Mouse (Mus musculus): ENCODE results near the gene Tub. TPM values are rescaled to one million over a fixed set of nuclear protein-coding genes. Genes with fewer than 3 reads are reported as not detected.
A peak's percentile ranks its signal among the peaks of the same experiment; 100 is the strongest.

The Tub gene
- polyA plus RNA-seq, 1 experiment from 2014 or later, result 0.06 TPM

DNA sequence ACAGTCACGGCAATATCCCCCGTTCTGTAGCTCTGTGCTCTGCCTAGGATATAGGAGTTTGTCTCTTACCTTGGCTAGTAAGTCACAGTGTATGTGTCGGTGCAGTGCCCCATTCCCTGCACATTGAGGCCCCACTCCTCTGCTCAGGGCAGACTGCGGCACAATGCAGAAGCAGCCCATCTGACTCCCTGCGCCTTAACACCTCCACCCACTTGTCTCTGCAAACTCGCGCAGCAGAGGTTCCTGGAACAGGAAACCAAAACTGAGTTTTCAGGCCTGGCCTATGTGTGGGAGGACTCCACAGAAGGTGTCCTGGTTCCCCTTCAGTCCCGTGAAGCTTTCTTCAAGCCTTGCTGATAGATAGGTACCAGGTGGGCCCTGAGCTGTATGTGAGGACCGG, 41.1 kb downstream of the Tub start:
- Histone ChIP-seq H3K9ac (no peak overlapping the region), H3K4me3 (replicated peaks) (no peak overlapping the region), H3K36me3 (no peaks in the 10 kb centered on the region), H3K4me1 (replicated peaks) (no peaks in the 10 kb centered on the region), H3K9me3 (replicated peaks) (no peaks in the 10 kb centered on the region), H3K4me2 (no peak overlapping the region), H3K27ac (no peak overlapping the region), H3K27me3 (no peaks in the 10 kb centered on the region)
- no peak for DNase-seq
- no peak for ATAC-seq (ENCODE audit: low read depth)
- 54% methylated on average over 9 of the region's 9 CpGs for WGBS (ENCODE audit: insufficient replicate concordance)

DNA sequence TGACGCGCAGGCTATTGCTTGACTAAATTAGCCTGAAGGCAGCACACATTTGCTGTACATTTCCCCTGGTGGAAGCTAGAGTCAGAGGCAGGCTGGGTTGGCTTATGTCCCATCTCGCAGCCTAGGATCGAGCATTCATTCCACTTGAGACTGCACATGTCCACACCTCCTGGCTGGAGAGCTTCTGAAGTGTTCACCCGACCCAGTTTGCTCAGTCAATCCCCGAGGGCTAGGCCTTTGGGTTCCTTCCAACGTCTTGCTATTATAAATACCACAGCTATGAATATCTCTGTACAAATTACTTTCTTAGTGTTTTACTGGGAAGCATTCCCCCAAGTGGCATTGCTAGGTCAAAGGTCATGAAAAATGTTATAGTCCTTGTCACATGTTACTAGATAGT, 43.1 kb downstream of the Tub start:
- Histone ChIP-seq H3K36me3 (no peaks in the 10 kb centered on the region), H3K4me2 (no peak overlapping the region), H3K27ac (no peak overlapping the region), H3K4me1 (replicated peaks) (no peaks in the 10 kb centered on the region), H3K4me3 (replicated peaks) (no peak overlapping the region), H3K9me3 (replicated peaks) (no peaks in the 10 kb centered on the region), H3K9ac (no peak overlapping the region), H3K27me3 (no peaks in the 10 kb centered on the region)
- 64% methylated on average over 7 of the region's 7 CpGs for WGBS (ENCODE audit: insufficient replicate concordance)
- ATAC-seq (ENCODE audit: low read depth) (no peak), DNase-seq (no peak)

DNA sequence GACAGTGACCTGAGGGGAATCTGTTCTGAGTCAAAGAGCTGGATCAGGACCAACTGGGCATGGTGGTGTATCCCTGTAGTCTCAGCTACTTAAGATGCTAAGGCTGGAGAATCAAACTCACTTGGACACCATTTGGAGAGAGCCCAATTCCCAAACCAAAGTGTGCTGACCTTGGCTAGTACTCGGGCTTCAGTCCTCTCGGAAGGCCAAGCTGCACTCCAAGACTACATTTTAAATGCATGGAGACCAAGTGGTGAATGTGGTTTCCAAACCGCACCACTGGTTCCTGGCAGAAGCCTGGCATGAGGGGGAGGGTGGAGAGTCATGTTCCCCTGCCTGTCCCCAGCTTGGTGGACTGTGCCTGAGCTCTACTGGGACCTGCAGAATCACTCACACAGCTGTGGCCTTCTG, 43.7 kb downstream of the Tub start:
- WGBS (ENCODE audit: insufficient replicate concordance), result 63% methylated on average over 3 of the region's 3 CpGs
- no peak overlapping the region for H3K4me2 ChIP-seq
- H3K9ac ChIP-seq, result no peak overlapping the region
- ATAC-seq (ENCODE audit: low read depth) (no peak), DNase-seq (no peak)
- no peaks in the 10 kb centered on the region for H3K27me3 ChIP-seq
- no peak overlapping the region for H3K27ac ChIP-seq
- H3K9me3 ChIP-seq (replicated peaks), result no peaks in the 10 kb centered on the region
- no peak overlapping the region for H3K4me3 ChIP-seq (replicated peaks)
- no peaks in the 10 kb centered on the region for H3K4me1 ChIP-seq (replicated peaks)
- no peaks in the 10 kb centered on the region for H3K36me3 ChIP-seq

DNA sequence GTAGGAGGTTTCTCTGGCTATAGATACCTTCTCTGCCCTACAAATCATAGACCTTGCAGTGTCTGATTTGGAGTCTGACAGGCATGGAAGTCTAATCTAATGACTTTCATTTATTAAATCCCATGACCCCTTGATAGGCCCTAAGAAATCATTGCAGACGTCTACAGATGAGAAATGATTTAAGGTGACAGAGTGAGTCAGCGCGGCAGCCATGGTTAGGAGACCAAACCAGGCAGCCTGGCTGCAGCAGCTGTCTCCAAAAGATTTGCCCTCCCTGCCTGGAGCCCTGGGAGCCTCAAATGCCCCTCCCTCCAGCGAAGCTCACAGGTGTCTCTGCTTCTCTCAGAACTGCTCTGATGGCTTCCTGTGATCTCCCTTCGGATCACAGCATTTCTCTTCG, 46.0 kb downstream of the Tub start:
- Histone ChIP-seq H3K4me3 (replicated peaks) (no peak overlapping the region), H3K27ac (no peak overlapping the region), H3K27me3 (no peaks in the 10 kb centered on the region), H3K4me1 (replicated peaks) (no peaks in the 10 kb centered on the region), H3K4me2 (no peak overlapping the region), H3K36me3 (no peaks in the 10 kb centered on the region), H3K9ac (no peak overlapping the region), H3K9me3 (replicated peaks) (no peaks in the 10 kb centered on the region)
- ATAC-seq (ENCODE audit: low read depth) (no peak), DNase-seq (no peak)
- 56% methylated on average over 6 of the region's 6 CpGs for WGBS (ENCODE audit: insufficient replicate concordance)

DNA sequence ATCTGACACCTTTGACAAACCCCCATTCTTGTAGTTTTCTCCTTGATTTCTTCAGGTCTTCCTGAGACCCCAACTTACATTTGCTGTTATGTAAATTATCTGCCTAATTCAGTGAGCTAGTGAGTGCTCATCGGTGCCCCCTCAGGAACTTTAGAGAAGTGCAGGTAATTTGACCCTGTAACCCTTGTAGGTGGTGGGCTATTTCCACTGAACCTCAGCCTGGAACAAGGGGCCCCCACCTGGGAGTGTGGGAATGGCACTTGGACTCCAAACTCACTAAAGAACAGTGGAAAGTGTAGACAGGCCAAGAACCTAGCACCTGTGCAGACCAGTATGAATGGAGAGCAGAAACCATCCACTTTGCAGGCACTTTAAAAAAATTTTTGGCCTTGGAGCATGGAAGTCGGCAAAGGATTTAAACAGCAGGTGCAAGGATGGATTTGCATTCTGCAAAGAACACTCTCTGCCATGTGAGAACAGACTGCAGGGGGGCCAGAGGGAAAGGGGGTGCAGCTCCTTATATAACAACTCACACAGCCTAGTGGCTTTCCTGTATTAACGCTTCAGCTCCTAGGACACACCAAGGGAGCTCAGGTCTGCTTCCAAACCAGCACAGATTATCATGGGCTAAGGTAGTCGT, 50.3 kb downstream of the Tub start:
- DNase-seq, result no peak
- no peaks in the 10 kb centered on the region for H3K27me3 ChIP-seq
- H3K36me3 ChIP-seq, result no peaks in the 10 kb centered on the region
- H3K9me3 ChIP-seq (replicated peaks), result no peaks in the 10 kb centered on the region
- 36% methylated on average over 4 of the region's 4 CpGs for WGBS (ENCODE audit: insufficient replicate concordance)
- H3K4me1 ChIP-seq (replicated peaks), result no peaks in the 10 kb centered on the region
- no peak overlapping the region for H3K27ac ChIP-seq
- no peak for ATAC-seq (ENCODE audit: low read depth)
- no peak overlapping the region for H3K4me3 ChIP-seq (replicated peaks)
- no peak overlapping the region for H3K9ac ChIP-seq
- no peak overlapping the region for H3K4me2 ChIP-seq

DNA sequence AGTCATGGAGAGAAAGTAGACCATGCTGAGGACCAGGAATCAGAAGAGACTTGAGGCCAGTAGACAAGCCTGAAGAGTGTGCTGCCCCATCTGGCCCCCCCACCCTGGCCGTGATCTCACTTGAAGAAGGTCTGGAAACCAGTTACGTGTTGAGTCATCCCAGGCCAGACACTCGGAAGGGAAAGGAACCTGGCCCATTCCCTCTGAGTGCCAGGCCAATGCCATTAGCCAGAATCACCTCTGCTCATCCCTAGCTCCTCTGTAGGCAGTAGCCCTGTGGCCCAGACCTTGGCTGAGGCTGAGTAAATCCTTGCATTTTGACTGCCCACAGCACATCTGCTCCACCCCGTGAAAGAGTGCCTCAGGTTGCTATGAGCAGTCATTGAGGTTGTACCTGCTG, 51.8 kb downstream of the Tub start:
- Histone ChIP-seq H3K27me3 (no peaks in the 10 kb centered on the region), H3K9ac (no peak overlapping the region), H3K36me3 (no peaks in the 10 kb centered on the region), H3K4me3 (replicated peaks) (no peak overlapping the region), H3K4me2 (no peak overlapping the region), H3K27ac (no peak overlapping the region), H3K4me1 (replicated peaks) (no peaks in the 10 kb centered on the region), H3K9me3 (replicated peaks) (no peaks in the 10 kb centered on the region)
- ATAC-seq (ENCODE audit: low read depth), result no peak
- no peak for DNase-seq
- WGBS (ENCODE audit: insufficient replicate concordance), result 58% methylated on average over 4 of the region's 4 CpGs

DNA sequence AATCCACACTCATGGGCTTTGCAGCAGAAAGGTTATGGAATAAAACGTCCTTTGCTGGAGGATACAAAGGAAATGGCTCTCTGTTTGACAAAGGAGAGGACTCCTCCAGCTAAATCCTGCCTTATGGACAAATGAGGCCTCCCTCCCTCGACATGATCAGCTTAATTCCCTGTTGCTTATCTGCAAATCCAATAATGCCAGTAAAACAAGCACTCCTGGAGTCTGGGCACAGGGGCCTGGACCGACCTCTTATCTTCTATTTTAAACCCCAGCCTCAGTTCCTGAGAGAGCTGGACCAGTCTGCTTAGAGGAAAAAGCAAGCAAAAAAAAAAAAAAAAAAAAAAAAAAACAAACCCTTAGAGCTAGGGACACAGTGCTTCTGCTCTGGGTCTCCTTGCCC, 53.5 kb downstream of the Tub start:
- WGBS (ENCODE audit: insufficient replicate concordance), result 26% methylated on average over 3 of the region's 3 CpGs
- no peak for ATAC-seq (ENCODE audit: low read depth)
- no peak for DNase-seq
- peaks cover 7% of the 10 kb centered on the region; the same call in 1 of the 2 replicates for H3K27me3 ChIP-seq
- H3K9ac ChIP-seq, result no peak overlapping the region
- H3K9me3 ChIP-seq (replicated peaks), result no peaks in the 10 kb centered on the region
- H3K4me3 ChIP-seq (replicated peaks), result no peak overlapping the region
- H3K4me1 ChIP-seq (replicated peaks), result no peaks in the 10 kb centered on the region
- no peaks in the 10 kb centered on the region for H3K36me3 ChIP-seq
- no peak overlapping the region for H3K4me2 ChIP-seq
- no peak overlapping the region for H3K27ac ChIP-seq

DNA sequence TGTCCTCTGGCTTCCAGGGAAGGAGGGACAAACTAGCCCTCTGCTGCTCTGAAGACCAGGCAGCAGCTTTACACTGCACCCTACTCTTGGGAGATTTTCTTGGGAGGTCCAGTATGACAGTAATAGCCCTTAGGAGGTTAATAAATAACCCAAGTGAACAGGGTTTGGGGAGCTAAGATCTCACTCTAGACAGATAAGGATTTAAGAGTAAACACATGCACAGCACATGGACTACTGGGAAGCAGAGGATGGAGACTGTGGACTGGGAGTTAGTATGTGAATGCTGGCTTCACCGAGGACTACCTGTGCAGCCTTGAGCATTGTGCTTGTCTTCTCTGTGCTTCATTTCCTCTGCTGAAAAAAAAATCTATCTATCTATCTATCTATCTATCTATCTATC, 59.1 kb downstream of the Tub start:
- no peak for ATAC-seq (ENCODE audit: low read depth)
- Histone ChIP-seq H3K4me1 (replicated peaks) (no peaks in the 10 kb centered on the region), H3K27me3 (peaks cover 55% of the 10 kb centered on the region), H3K4me3 (replicated peaks) (no peak overlapping the region), H3K27ac (no peak overlapping the region), H3K4me2 (no peak overlapping the region), H3K9ac (no peak overlapping the region), H3K9me3 (replicated peaks) (no peaks in the 10 kb centered on the region), H3K36me3 (no peaks in the 10 kb centered on the region)
- DNase-seq, result no peak
- 56% methylated on average over 1 of the region's 1 CpGs for WGBS (ENCODE audit: insufficient replicate concordance)

DNA sequence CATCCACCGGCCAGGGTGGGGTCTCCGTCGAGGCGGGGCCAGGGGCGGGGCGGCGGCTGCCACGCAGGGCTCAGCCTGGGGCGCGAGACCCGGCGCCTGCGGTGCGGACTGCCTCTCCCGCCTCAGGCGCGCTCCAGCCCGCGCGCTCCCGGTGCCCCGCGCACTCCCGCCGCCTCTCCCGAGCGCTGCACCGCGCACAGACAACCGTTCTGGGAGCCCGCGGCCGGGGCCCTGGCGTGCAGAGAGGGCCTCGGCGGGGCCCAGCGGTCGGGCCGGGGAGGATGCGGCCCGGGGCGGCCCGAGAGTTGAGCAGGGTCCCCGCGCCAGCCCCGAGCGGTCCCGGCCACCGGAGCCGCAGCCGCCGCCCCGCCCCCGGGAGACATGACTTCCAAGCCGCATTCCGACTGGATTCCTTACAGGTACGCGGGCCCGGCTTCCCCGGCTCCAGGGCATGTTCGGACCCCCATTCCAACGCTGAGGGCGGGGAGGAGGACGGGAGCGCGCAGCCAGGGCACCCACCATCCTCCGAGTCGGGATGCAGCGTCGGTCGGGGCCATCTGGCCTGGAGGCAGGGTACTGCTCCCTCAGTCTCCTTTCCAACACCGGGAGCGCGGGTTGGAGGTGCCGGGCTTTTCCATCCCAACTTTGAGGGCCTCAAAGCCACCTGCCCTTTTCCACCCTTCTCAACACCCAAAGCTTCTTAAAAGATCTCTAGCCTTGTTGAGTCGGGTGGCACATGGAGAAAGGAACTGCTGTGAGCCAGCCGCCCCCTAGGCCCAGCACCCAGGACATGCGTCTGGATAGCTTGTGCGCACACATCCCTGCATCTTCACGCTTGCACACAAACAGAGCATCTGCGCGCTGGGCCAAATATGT, 60.8 kb downstream of the Tub start:
- Histone ChIP-seq H3K9me3 (replicated peaks) (no peaks in the 10 kb centered on the region), H3K9ac (no peak overlapping the region), H3K4me1 (replicated peaks) (no peaks in the 10 kb centered on the region), H3K27ac (no peak overlapping the region), H3K4me2 (peak overlapping the region; percentile 56), H3K4me3 (replicated peaks) (peak overlapping the region; percentile 43), H3K36me3 (no peaks in the 10 kb centered on the region), H3K27me3 (peaks cover 55% of the 10 kb centered on the region)
- ATAC-seq (ENCODE audit: low read depth) (no peak), DNase-seq (no peak)
- 4% methylated on average over 79 of the region's 82 CpGs for WGBS (ENCODE audit: insufficient replicate concordance)

DNA sequence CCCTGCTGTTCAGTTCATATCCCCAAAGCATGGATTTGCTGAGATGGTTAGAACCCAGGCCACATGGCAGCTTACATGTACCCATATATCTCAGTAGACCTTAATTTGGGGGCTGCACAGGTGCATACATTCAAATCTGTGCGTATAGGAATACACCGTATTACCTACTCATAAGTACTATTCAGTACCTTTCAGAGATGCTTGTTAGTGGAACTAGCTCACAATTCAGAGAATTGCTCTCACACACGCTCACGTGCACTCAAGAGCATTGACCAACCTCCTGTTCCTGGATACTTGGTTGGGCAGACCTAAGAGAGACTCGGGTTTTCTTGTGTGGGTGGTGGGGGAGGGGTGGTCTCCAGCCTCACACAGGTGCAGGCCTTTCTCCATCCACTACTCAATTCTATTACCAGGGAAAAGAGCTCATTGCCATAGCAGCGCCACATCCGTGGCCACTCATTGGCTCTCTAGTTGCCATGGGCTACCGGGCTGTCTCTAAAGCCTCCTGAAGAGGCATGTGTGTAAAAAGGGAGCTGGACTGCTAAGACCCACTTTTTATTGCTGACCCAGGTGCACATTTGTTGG, 61.5 kb downstream of the Tub start:
- Histone ChIP-seq H3K4me3 (replicated peaks) (no peak overlapping the region), H3K4me2 (no peak overlapping the region), H3K9me3 (replicated peaks) (no peaks in the 10 kb centered on the region), H3K27me3 (peaks cover 55% of the 10 kb centered on the region), H3K4me1 (replicated peaks) (no peaks in the 10 kb centered on the region), H3K27ac (no peak overlapping the region), H3K9ac (no peak overlapping the region), H3K36me3 (no peaks in the 10 kb centered on the region)
- WGBS (ENCODE audit: insufficient replicate concordance), result 50% methylated on average over 8 of the region's 8 CpGs
- ATAC-seq (ENCODE audit: low read depth) (no peak), DNase-seq (no peak)

DNA sequence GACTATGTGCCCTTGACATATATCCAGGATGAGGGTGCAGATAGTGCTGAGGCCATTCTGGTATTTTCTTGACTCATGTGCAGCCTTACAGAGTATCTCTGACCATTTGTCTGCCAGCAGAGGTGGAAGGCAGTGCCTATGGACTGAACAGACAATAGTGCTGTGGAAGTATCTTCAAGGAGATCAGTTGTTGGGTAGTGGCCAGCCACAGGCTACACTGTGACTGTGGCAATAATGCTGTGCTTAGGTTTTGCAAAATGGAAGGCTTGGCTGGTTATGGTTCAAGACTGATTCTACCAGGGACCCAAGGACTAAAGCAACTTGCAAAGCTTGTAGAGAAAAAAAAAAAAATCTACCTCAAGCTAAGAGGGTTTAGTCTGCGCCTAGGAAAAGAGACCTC, 62.4 kb downstream of the Tub start:
- H3K36me3 ChIP-seq, result no peaks in the 10 kb centered on the region
- H3K9ac ChIP-seq, result no peak overlapping the region
- H3K27ac ChIP-seq, result no peak overlapping the region
- DNase-seq (no peak), ATAC-seq (ENCODE audit: low read depth) (no peak)
- peaks cover 54% of the 10 kb centered on the region for H3K27me3 ChIP-seq
- no peak overlapping the region for H3K4me2 ChIP-seq
- H3K9me3 ChIP-seq (replicated peaks), result no peaks in the 10 kb centered on the region
- H3K4me1 ChIP-seq (replicated peaks), result no peaks in the 10 kb centered on the region
- no peak overlapping the region for H3K4me3 ChIP-seq (replicated peaks)
- WGBS (ENCODE audit: insufficient replicate concordance), result 48% methylated on average over 1 of the region's 1 CpGs

All from liver, embryonic 13.5 days (tissue).